Mouse (Mus musculus): Measurements from ENCODE around the gene H2afy2. TPM values are rescaled to one million over a fixed set of nuclear protein-coding genes. Genes with fewer than 3 reads are reported as not detected.

The H2afy2 gene
- total RNA-seq, 2 experiments from 2014 or later = 12.8 to 14.6 TPM

DNA sequence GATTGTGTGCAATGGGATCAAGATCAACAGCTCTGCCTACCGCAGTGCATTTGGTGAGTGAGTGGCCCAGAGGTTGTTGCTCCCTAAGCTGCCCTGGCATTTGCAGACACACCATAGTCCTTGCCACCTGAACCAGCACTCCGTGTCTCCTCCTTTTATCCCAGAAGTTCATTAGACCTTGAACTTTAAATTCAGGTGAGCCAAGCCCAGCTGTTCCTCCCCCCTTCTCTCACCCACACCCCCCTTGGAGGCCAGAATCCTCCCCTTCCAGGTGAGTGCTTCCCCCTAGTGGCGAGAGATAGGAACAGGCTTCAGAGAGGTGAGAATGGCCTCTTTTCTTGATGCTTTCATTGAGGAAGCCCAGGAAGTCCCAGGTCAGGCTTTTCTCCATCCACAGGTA, 49.6 kb downstream of the H2afy2 start:
- no peak for DNase-seq (ENCODE audit: low spot score in 2 of 2)

DNA sequence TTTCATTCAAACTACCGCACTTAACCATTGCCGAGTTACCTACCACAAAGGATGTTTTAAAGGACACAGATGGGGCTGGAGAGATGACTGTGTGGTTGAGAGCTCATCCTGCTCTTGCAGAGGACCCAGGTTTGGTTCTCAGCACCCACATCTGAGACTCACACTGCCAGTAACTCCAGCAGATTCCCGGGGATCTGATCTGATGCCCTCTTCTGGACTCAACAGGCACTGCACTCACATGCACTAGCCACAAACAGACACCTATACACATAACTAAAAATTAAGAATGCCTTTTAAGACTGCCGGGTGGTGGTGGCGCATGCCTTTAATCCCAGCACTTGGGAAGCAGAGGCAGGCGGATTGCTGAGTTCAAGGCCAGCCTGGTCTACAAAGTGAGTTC, 53.8 kb downstream of the H2afy2 start:
- no peak for DNase-seq (ENCODE audit: low spot score in 2 of 2)

DNA sequence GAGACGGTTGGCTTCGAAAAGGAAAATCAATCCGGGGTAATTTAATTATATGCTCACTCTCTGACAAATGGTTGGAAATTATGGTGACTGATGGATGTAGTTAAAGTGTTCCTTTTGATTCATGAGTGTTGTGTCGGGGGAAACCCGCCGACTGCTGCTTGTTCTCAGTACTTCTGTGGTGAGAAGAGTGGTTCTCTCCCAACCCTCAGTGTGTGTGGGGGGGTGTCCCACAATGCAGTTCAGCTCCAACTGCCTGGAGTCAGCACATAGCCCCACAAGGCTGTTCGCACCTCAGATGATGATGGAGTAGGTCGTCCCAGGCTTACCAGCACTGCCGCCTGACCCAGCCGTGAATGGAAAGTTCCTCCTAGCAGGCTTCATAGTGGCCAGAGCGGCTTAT, 54.8 kb downstream of the H2afy2 start:
- peak; percentile 29 to 74 for DNase-seq (ENCODE audit: low spot score in 2 of 2)

DNA sequence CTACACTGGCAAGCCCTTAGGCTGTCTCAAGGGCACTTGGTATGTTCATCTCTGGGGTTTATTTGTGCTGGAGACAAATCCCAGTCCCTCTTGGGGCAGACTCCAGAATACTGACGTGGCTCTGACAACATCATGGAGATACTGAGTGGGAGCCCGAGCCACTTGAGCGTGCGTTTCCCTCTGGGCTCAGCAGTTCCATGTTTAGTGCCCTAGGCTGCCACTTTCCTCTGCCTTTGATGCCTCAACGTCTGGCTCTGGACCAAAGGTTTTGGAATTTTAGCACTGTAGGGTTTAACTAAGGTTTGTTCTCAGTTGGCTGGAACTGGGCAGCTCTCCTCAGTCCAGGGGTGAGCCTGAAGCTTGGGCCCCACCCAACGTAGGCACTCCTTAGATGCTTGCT, 60.7 kb downstream of the H2afy2 start:
- no peak for DNase-seq (ENCODE audit: low spot score in 2 of 2)

DNA sequence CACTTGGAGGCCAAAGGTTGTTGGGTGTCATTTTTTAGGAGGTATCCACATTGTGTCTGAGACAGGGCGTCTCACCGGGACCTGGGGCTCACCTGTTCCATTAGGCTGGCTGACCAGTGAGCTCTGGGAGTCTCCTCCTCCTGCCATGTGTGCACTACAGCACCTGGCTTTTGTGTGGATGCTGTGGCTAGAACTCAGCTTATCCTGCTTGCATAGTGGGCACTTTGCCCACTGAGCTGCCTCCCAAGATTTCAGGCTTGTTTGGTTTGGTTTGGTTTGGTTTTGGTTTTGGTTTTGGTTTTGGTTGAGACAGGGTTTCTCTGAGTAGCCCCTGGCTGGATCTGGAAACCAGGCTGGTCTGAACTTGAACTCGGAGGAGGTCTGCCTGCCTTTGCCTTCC, 61.7 kb downstream of the H2afy2 start:
- DNase-seq (ENCODE audit: low spot score in 2 of 2) = no peak

DNA sequence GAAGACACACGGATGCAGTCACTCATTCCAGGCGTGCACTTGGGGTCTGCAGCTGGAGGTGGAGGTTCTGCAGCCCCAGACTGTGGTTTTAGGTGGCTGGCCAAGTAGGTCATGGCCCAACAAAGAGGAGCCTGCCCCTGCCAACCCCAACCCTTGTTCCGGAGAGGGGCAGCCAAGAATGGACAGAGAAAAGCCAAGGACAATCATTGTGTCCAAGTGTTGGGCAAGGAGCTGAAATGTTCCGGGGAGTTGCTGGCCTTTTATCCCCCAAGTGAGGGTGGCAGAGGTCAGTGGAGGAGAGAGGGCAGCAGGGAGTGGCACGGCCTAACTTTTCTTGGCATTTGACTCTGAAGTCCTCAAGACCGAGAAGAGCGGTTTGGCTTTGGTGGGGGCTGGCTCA, 63.6 kb downstream of the H2afy2 start:
- DNase-seq (ENCODE audit: low spot score in 2 of 2) = no peak

DNA sequence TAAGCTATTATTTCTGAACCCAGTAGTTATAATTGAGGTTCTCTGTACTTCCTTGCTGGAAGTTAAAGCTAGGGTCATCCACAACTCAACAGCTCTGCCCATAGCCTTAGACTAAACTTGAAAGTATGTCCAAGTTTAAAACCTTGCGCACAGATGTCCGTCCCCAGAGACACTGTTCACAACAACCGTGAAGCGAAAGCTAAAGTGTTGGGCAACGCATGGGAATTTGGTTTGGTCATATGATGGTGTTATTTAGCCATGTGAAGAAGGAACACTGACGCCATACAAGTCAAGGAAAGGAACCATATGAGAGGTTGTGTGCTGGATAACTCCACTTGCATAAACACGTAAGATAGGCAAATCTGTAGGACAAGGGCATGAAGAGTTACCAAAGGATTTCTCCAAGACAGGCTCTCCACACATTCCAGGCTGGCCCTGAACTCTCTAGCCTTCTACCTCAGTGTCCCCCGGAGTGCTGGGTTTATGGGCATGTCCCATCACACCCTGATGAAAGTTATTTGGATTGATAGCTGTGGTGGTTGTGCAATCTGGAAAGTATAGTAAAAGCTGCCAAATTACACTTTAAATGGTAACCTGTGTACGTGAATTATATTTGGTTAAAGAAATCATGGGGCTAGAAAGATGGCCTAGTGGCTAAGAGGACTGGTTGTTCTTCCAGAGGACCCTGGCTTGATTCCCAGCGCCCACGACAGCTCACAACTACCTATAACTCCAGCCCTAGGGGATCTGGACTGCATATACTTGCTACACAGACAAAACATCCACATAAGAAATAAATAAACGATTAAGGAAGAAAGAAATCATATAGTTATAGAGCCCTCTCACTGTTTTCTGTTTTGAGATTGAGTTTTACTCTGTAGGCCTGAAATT, 66.3 kb downstream of the H2afy2 start:
- DNase-seq (ENCODE audit: low spot score in 2 of 2) = no peak

DNA sequence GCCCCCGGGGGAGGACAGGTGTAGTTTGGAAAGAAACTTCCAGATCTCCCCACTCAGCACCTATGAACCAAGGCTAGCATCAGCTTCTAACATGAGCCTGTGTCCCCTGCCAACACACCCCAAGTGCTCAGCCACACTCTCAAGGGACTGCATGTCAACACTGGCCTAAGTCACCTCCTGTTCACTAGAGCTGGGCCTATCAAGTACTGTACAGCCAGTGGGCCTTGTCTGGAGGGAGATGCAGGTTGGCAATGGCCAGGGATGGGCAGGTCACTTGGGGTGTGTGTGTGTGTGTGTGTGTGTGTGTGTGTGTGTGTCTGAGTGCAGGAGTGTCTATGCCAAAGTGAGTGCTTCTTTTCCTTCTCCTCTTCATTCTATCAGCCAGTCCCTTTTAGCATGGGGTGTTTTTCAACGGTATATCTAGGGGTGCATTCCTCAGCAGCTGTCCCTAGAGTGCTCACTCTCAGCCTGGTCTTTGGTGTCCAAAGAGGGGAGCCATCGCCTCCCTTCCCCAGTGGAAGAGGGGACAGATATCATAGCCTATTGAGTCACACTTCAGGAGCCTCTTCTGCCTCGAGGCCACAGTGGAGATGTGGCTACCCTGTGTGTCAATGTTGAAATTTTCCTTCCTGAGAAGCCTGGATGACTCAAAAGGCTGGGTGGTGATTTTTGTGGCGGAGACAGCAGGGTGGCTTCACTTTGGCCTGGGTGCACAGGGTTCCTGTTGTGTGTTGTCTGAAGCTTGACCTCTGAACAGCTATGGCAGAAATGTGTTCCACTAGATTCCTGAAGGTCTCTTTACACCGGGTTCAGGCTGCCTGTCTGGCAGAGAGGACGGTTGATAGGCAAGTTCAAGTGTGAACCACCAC, 67.7 kb downstream of the H2afy2 start:
- DNase-seq (ENCODE audit: low spot score in 2 of 2) = no peak

DNA sequence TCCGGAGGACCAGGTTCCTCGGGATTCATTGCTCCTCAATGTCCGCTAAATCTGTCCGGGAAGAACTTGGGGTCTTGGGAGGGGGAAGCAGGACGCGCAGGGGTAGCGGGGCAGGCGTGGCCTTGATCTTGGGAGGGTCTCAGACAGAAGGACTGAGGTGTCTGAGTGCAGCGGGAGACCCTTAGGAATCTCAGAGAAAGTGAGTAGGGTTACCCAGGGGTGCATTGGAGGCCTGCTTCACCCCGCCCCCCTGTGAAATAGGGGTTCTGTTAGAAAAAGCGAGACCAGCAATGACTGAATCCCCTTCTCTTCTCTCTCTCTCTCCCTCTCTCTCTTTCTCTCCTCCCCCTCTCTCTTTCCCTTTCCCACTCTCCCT, 68.5 kb downstream of the H2afy2 start:
- no peak for DNase-seq (ENCODE audit: low spot score in 2 of 2)

DNA sequence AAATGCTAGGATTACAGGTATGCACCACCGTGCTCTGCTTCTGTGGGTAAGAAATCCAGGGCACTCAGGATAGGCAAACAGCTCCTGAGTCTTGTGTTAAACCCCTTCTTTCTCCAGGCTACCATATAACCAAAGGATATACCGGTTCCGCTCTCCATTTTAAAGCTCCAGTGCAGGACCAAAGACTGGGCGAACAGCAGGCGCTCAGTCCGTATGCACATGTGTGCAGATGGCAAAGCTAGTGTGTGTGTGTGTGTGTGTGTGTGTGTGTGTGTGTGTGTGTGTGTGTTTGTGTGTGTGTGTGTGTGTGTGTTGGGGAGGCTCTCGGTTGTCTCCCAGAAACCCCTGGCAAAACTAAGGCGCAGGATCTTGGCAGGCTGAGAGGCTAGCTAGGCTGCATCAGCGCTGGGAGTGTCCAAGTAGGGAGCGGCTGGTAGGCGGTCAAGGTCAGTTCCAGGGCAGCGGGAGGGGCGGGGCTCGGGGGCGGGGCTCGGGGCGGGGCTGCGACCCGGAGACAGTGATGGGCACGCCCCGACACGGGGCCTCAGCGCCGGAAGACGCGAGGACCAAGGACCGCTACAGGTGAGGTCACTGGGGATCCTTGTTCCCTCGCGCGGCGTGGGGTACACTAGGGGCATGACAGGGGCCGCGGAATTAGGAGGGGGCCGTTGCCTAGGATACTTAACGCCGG, 69.0 kb downstream of the H2afy2 start, which contains the start of gene Aifm2:
TSS of gene Aifm2 (plus strand) at position 493 of the 691 bp plus-strand sequence.
- no peak for DNase-seq (ENCODE audit: low spot score in 2 of 2)

DNA sequence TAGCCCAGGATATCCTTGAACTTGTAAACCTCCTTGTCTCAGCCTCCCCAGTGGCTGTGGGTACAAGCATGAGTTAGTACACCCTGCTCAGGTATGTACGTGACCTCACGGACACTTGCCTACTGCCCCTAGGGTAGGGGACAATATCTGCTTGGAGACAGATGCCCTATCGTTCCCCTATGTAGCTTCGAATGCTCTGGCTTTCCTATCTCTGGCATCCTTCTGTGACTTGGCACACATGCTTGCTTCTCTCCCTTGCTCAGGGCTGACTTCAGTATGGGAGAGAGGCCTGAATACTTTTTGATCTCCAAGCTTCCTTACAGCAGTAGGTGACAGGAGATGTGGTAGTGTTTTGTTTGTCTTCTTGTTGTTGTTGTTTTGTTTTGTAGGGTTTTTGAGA, 69.8 kb downstream of the H2afy2 start:
- no peak for DNase-seq (ENCODE audit: low spot score in 2 of 2)

DNA sequence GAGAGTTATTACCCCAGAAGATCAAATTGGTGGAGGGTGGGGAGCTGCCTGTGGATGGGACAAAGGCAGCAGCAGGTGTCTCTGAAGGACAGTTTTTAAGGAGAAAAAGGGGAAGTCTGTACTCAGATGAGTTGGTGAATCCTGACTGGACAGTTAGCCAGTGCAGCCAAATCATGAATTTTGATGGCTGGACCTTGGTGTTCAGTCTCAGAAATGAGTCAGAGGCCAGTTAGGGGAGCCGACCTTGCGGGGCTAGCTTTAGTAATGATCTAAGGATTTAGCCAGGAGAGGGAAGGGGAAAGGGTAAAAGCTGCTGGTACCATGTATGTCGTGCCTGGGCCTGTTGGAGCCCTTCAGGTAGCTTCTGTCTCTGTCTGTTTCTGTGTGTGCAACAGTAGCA, 70.3 kb downstream of the H2afy2 start:
- no peak for DNase-seq (ENCODE audit: low spot score in 2 of 2)

DNA sequence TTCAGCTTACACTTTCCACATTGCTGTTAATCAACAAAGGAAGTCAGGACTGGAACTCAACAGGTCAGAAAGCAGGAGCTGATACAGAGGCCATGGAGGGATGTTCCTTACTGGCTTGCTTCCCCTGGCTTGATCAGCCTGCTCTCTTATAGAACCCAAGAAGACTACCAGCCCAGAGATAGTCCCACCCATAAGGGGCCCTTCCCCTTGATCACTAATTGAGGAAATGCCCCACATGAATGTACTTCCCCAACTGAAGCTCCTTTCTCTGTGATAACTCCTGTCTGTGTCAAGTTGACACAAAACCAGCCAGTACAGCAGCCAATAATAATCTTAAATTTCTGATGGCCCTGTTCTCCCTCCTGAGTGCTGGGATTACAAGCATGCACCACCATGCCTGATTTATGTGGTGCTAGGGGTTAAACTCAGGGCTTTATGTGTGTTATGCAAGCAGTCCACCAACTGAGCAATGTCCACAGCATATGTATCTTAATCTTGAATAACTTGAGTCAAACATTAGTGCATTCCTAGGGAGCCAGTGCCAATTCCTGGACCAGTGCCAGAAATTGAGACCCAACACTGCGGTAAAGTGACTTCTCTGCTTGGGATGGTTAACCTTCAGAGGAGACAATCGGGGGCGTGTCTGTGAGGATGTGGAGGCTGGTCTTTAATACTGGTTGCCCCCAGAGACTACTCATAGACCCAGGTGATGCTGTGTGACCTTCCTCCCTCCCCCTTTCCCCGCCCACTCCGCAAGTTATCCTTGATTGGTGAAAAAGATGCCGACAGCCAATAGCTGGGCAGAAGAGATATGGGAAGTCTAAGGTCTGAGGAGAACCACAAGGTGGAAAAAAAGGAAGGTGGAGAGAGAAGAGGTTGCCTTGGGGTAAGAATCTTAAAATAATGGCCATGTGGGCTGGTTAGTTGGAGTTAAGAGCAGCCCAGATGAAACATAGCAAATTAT, 77.3 kb downstream of the H2afy2 start:
- no peak for DNase-seq (ENCODE audit: low spot score in 2 of 2)

DNA sequence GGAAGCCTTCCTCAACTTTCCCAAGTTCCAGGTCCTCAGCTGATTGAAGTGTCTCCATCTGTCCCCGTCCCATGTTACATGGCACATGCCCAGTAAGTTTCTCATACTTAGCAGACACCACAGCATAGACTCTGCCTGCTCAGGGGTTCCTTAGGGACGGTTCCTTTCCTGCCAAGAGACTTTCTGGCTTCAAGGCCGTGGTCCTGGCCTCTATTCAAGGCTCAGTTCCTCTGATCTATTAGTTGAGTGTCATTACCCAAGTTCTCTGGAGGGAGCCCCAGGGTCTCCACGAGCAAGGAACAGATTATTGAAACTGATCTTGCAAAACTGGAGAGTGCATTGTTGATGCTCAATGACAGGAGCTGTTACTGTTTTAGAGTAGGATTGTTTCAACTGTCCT, 79.3 kb downstream of the H2afy2 start:
- DNase-seq (ENCODE audit: low spot score in 2 of 2) = no peak

DNA sequence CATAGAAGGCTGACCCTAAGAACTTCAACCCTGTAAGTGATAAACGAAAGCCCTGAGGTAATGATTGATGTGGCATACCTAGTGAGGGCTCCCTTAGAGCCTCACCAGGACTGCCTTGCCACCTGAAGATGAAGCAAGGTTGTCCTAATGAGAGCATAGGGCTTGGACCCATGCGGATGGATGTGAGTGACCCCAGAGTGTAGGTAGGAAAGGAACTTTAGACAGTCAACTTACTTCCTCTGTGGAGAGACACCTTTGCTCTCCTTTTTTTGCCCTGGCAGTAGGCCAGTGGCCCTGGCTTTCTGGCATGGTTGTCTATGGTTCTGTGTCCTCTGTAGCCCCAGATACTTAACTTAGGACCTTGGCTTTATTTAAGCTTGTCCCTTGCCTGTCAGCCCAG, 86.9 kb downstream of the H2afy2 start:
- no peak for DNase-seq (ENCODE audit: low spot score in 2 of 2)

DNA sequence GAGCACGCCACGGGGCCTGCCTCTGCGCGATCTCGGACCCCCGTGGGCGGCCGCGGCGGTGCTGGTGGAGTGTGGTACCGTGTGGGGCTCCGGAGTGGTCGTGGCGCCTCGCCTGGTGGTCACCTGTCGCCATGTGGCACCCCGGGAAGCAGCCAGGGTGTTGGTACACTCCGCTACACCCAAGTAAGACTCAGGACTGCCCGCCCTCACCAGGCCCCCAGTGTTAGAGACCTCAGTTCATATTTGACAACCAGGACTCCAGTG, 87.5 kb downstream of the H2afy2 start:
- DNase-seq (ENCODE audit: low spot score in 2 of 2) = no peak

DNA sequence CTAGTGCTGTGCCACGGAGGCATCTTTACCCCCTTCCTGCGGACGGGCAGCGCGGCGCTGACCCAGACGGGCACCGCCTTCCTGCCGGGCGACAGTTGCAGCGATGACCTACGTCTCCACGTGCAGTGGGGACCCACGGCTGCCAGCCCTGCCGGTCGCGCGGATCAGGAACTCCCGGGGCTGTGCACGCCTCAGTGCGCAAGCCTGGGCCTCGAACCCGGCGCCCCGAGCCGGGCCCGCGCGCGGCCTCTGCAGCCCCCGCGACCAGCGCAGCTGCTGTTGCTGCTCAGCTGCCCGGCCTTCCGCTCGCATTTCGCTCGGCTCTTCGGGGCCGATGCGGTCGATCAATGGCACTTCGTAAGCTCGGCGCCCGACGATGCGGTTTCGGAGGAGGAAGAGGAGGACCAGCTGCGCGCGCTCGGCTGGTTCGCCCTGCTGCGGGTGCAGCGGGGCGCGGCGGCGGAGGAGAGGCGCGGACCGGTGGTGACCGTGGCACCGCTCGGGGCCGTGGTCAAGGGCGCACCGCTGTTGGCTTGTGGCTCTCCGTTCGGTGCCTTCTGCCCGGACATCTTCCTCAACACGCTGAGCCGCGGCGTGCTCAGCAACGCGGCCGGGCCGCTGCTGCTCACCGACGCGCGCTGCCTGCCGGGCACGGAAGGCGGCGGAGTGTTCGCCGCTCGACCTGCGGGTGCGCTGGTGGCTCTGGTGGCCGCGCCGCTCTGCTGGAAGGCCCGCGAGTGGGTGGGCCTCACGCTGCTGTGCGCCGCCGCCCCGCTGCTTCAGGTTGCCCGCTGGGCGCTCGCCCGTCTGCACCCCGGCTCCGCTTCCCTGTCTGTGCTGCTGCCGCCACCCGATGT, 88.0 kb downstream of the H2afy2 start:
- no peak for DNase-seq (ENCODE audit: low spot score in 2 of 2)

DNA sequence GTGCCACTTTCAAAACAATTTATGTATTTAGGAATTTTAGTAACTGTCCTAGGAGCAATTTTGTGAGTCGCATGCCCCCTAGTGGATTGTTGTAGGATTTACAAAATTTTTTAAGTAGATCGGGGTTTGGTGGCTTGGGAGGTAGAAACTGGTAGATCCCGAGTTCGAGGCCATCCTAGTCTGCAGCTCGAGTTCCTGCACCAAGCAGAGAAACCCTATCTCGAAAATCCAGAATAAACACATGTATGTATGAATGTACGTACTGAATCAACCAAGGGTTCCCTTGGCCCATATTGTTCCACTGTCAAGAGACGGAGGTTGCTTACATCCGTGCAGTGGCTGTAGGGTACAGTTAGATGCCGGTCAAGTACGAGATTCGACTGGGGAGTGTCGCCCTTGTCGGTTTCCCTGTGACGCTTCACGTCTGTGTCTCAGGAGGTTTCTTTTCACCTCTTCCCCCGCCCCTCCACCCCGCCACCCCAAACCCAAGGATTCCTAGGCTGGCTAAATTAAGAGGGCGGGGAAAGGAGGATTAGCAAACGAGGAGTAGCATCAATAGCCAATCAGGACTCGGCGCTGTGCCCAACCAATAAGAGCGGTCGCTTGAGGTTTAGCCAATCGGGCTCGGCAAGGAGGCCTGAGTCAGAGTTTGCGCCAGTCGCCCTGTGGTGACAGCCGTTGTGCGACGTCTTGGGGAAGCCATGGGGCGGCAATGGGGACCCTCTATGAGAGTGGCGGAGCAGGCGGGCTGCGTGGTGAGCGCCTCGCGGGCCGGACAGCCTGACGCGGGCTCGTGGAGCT, 88.9 kb downstream of the H2afy2 start, which contains the start of gene Tysnd1:
TSS of gene Tysnd1 (plus strand) at position 645 of the 801 bp plus-strand sequence.
- peak; percentile 96 to 99 for DNase-seq (ENCODE audit: low spot score in 2 of 2)

DNA sequence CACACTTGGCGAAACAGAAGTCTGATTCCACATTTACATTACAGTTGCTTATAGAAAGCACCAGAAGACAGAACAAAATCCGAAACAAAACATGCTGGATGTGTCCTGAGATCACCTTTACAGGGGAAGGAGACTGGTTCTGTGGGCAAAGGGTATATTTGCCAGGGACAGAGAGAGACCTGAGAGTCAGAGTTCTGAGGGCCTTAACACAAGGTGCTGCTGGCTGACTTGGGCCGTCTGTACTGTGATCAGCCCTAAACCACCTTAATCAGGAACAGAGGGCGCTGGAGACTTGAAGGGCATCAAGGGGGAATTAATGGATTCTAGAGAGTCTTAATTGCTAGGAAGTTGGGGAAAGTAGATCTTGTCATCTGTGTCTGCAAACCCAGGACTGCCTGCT, 90.4 kb downstream of the H2afy2 start:
- no peak for DNase-seq (ENCODE audit: low spot score in 2 of 2)
